Mouse (Mus musculus): Measurements from ENCODE around the gene Scyl1. TPM values are rescaled to one million over a fixed set of nuclear protein-coding genes. Genes with fewer than 3 reads are reported as not detected.
A peak's percentile ranks its signal among the peaks of the same experiment; 100 is the strongest.
"Not testable (repeated sequence)": the region's sequence is repeated elsewhere in the genome, so short reads cannot be mapped to it uniquely, and the experiment has no call there.

Scyl1 gene
- polyA plus RNA-seq, 2 experiments from 2014 or later = 8.4 to 16.8 TPM

- ATAC-seq = peak; percentile 67
These were observed 32.0 kb upstream of the Scyl1 start for GRCm38 (mm10) chr19:5803041-5803880.

DNA sequence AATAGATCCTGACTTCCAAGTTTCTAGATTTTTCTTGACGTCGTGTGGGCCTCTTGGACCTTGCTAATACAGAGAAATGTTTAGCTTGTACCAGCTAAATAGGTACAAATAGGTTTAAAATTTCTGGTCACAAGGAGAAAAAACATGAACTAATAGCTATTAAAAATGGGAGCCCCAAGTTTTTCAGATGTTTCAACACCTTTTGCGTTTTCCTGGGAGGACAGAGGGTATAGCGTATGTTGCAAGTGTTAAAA lies 31.5 kb upstream of the Scyl1 start:
- no peak for ATAC-seq

- peak; percentile 20 for ATAC-seq
These were observed 31.0 kb upstream of the Scyl1 start for GRCm38 (mm10) chr19:5802011-5802786.

- ATAC-seq = no peak
These were observed 30.3 kb upstream of the Scyl1 start for GRCm38 (mm10) chr19:5801432-5801964.

- peak; percentile 21 for ATAC-seq
These were observed 29.6 kb upstream of the Scyl1 start for GRCm38 (mm10) chr19:5800632-5801431.

DNA sequence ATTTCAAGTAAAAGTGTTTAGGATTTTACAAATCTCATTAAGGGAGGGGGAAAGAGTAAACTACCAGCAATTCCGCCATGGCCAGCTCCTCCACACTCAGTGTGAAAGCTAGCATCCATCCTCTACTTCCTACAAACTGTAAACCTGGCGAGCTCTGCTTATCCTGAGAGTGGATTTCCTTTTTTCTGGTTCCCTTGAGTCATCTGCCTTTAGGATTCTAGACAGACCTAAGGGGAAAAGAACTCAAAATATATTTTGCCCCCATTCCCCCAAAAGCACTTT lies 29.1 kb upstream of the Scyl1 start:
- no peak for ATAC-seq

- no peak for ATAC-seq
These were observed 28.5 kb upstream of the Scyl1 start for GRCm38 (mm10) chr19:5799566-5800349.

- ATAC-seq = no peak
These were observed 27.7 kb upstream of the Scyl1 start for GRCm38 (mm10) chr19:5798700-5799479.

- ATAC-seq = no peak
These were observed 26.3 kb upstream of the Scyl1 start for GRCm38 (mm10) chr19:5797381-5798111.

DNA sequence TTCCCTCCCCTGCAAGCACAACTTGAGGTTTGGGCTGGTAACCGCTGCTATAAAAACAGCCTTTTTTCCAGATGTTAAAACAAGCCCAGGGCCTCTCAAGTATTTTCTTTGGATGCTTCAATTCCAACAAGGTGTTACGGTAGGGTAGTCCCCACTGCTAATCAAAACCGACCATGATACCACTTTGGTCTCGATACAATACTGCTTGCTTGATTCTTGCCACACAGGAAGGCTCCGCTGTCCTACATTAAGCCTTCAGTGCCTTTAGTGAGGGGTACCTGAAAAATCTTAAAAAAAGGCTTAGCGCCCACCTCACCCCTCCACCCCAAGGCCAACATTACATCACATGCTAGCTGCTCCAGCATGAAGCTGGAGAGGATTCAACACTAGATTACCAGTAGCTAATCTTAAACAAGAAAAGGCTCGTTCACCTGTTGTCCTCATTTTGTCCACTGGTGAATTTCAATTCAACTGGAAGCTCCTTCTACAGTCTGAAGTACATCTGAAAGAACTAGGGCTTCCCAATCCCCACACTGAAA lies 25.4 kb upstream of the Scyl1 start:
- no peak for ATAC-seq

GRCm38 (mm10) chr19:5795668-5796572 lies 24.7 kb upstream of the Scyl1 start:
- ATAC-seq = no peak

GRCm38 (mm10) chr19:5794771-5795576 lies 23.8 kb upstream of the Scyl1 start:
- no peak for ATAC-seq

- not testable (repeated sequence) for ATAC-seq
These were observed 22.9 kb upstream of the Scyl1 start for GRCm38 (mm10) chr19:5793917-5794770.

DNA sequence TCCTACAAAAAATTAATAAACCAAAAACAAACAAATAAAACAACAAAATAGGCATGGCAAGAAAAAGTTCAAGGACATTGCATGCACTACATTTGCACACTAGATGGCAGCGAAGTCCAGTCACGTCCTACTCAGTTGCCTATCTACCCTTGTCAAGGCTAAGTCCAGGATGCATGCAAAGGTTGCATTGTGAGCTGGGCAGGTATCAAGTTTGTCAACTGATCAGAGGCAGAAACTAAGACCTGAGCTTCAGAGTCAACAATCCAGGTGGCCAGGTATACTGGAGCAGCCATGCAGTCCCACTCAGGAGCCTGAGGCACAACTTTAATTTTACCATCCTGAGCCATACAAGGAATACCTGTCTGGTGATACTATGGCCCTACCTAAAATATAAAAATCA lies 21.9 kb upstream of the Scyl1 start:
- ATAC-seq = peak; percentile 76

- no peak for ATAC-seq
These were observed 20.1 kb upstream of the Scyl1 start for GRCm38 (mm10) chr19:5791329-5791728.

- no peak for ATAC-seq
These were observed 17.8 kb upstream of the Scyl1 start for GRCm38 (mm10) chr19:5789066-5789465.

DNA sequence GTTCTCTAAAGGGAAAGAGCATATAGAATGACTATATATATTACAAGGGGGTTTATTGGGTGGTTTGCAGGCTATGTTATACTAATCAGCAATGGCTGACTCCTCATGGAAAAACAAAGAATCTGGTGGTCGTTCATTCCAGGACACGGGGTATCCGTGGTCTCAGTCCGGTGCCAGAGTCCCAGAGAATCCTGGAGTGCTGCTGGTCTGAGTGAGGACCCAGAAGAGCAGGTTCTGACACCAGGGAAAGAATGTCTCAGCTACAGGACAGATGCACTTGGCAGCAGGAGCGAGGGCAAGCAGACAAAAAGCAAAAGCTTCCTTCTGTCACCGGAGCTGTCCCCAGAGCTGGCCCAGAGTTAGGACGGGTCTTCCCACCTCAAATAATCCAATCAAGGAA lies 17.4 kb upstream of the Scyl1 start:
- ATAC-seq = no peak

DNA sequence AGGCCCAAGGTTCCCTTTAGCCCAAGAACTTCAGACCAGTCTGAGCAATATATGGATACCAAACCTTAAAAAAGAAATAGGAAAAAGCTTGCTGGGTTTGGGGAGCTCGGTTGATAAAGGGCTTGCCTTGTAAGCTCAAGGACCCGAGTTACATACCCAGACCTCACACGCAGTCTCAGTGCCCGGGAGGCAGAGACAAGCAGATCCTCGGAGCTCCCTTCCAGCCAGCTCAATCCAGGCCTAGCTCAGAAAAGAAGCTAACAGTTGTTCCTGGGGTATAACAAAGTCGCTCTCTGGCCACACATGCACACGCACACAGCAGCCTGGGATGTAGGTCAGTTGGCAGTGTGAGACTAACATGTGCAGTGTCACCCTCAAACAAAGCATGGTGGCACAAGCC lies 16.7 kb upstream of the Scyl1 start:
- ATAC-seq = no peak

All from activated CD4-positive, CD25-positive, alpha-beta regulatory T cell, adult 4 months (primary cell).